Mouse (Mus musculus) cerebral cortex, adult 2 months (tissue): ENCODE measurements around the gene Ahdc1.

Source experiments
- WGBS: fragments of 180-500 bp; shearing (Covaris S2); methylation state at CpG from one replicate; pipeline ENCODE4 v1.1.7; 2018; 5-methylcytosine and 5-hydroxymethylcytosine counted together

Gene Ahdc1

DNA sequence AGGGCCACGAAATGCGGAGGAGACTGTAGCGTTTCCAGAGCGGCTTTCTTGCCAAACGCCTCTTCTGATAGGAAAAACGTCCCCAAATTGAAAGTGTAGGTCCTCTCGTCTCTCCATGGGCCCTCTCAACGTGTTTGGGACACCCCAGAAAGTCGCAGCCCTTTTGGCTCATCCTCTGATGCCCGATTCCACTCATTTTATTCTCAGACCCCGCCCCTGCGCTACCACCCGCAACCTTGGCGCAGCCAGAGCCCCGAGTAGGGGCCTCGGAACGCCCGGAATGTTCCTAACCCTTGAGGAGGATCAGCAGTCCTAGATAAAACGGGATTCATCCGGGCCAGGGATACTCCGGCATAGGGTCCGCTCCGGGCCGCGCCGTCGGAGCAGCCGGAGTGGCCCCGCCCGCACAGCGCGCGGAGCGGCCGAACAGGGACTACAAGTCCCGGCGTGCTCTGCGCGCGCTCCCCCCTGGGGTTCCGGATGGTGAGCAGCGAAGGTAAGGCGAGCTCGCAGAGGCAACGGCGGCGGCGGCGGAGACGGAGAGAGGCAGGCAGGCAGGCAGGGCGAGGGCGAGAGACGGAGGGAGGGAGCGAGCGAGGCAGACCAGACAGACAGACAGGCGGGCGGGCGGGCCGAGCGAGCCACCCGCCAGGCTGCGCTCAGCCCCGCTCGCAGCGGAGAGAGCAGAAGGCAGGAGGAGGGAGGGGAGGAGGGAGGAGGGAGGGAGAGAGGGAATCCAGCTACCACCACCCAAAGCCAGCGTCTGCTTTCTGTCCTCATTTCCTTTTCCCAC lies at the start of gene Ahdc1:
TSS of gene Ahdc1 (plus strand) at position 233 of the 793 bp plus-strand sequence.
- WGBS = under 1% methylated on average over 63 of the region's 66 CpGs

DNA sequence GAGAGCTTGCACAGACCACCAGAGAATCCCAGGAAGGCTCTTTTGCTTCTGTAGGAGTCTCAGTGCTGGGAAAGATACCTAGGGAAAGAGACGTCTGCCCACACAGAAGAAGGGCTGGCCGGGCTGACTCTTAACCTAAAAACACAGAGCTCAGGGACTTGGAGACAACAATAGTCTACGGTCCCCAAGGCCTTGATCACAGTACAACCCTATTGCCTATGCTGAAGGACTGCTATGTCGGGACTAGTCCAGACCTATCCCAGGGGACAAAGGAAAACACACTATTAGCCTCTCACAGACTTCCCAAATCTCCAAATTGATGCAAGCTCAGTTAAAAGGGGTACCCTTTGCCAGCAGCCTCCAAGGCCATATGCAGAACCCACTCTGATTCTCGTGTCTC lies 49.2 kb upstream of the Ahdc1 start:
- WGBS = 77% methylated on average over 5 of the region's 5 CpGs

DNA sequence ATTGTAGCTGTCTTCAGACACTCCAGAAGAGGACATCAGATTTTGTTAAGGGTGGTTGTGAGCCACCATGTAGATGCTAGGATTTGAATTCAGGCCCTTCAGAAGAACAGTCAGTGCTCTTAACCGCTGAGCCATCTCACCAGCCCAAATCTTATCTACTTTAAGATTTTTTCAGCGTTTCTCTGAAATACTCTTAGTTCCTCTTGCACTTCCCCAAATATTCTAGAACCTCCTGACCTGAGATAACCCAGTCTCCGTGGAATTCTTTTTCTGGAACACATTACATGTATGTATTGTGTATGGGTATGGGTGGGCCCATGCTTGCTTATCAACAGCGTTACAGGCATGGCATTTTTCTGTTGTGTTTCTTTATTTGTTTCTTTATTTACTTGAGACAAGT lies 48.4 kb upstream of the Ahdc1 start:
- WGBS = 90% methylated on average over 4 of the region's 4 CpGs

DNA sequence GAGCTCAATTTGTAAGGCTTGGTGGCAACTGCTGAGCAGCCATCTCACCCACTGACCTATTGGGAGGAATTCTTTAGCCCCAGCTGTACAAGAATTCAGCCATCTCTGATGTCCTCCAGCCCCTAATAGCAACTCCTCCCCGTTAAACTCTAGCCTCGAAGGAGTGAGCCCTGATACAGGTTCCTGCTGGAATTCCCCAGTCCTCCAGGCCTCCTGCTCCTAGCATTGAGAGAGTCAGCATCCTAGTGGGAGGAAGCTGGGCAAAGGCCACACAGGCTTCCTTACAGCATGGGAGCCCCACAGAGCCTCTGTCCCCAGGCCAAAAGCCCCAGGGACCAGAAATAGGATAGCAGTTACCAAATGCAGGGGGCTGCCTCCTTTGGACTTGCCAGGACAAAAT lies 47.6 kb upstream of the Ahdc1 start:
- WGBS = 71% methylated on average over 2 of the region's 2 CpGs

DNA sequence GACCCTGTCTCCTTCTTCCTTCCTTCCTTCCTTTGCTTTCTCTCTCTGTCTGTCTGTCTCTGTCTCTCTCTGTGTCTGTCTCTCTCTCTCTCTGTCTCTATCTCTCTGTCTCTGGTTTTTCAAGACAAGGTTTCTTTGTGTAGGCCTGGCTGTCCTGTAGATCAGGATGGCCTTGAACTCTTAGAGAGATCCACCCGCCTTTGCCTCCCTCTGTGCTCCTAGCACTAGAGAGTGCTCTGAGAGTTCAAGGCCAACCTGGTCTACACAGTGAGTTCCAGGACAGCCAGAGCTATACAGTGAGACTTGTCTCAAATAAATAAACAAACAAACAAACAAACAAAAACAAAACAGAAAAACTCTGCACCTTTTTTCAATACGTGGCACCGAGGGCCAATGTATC lies 47.0 kb upstream of the Ahdc1 start:
- WGBS = 83% methylated on average over 3 of the region's 3 CpGs

DNA sequence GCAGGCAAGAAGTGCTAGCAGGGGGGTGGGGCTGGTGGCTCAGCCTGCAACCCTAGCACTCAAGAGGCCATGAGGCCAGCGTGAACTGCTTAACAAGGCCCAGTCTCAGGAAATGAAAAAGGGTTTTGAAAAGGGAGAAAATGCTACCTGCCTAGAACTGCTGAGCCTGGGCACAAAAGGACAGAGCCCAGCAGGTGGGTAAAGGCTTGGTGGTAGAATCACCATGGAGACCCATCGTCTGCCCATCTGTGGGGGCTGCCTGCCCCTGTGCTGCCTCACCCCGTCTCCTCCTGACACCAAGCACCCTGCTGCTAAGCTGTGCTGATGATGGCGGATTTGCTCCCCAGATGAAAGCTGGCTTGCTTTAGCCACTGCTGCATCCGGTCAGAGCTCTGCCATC lies 46.6 kb upstream of the Ahdc1 start:
- 73% methylated on average over 5 of the region's 5 CpGs for WGBS

DNA sequence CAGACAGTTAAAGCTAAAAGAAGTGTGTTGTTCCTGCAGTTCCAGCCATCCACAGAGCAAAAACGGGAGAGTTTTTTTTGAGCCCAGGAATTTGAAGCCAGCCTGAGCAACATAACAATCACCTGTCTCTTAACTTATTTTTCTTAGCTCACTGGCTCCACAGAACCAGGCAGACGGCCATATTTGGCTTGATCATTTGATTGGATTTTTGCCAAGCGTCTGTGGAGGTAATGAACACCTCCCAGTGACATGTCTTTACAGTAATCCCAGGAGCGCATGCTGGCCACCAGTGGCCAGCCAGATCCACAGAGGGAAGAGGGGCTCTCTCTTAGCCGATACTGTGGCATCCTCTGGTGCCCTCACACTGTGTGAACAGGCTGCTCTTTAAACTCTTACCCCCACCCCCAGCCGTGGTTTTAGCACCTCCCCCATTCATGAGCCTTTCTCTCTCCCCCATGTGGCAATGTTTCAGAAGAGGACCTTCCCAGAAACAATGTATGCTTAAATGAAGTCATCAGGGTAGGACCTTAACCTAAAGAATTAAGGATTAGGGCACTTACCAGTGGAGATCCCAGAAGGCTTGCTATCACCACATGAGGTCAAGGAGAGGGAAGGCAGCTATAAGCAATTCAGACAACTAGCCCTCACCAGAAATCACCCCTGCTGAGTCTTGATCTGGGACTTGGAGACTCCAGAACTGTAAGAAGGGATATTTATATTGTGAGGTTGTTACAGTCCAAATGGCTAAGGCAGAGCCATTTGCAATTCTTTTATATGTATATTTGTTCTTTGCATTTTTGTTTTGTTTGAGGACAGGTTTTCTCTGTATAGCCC lies 42.7 kb upstream of the Ahdc1 start:
- WGBS = 57% methylated on average over 6 of the region's 6 CpGs

DNA sequence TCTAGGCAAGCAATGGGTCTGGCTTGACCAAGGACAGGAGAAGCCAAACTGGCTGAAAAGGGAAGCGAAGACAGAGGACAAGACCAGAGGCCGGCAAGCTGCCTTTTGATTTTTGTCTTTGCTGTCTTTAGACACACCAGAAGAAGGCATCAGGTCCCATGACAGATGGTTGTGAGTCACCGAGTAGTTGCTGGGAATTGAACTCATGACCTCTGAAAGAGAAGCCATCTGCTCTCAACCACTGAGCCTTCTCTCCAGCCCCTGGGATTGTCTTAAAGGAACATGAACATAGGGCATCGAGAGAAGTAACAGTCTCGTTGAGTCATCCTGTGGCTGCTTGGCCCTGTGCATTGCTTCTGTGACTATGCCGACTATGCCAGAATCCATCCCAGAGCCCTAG lies 39.5 kb upstream of the Ahdc1 start:
- WGBS = 86% methylated on average over 6 of the region's 6 CpGs

DNA sequence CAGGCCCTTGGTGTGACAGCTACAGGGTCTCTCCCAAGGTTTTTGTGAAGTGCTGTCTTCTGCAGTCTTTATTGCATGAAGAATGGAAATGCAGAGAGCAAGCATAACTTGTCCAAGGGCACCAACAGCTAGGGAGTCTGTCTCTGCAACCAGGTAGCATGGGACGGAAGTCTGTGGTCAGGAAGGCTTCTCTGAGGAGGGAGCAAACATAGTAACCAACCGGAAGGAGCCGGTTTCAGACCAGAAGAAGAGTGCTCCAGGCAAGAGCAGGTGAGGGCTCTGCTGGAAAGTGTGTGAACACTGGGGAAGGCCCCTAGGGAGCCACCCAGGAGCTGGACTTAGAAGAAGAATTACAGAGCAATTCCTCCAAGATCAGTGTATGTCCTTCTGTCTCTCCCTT lies 39.0 kb upstream of the Ahdc1 start:
- WGBS = 94% methylated on average over 3 of the region's 3 CpGs

DNA sequence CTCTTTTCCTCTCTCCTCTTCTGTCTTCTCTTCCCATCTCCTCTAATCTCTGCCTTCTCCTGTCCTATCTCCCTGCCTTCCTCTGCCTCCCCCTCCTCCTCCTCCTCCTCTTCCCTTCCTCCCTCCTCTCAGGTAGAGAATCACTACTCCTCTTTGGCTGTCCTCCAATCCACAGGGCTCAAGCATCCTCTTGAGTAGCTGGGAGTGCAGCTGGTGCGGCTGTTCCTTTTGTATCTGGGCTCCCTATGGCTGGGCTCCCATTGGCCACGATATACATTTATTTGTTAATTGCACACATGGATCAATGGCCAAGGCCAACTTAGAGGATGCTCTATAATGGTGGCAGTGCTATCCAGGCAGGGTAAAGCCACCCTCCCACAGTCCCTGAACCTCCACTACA lies 38.5 kb upstream of the Ahdc1 start:
- WGBS = 54% methylated on average over 2 of the region's 2 CpGs

DNA sequence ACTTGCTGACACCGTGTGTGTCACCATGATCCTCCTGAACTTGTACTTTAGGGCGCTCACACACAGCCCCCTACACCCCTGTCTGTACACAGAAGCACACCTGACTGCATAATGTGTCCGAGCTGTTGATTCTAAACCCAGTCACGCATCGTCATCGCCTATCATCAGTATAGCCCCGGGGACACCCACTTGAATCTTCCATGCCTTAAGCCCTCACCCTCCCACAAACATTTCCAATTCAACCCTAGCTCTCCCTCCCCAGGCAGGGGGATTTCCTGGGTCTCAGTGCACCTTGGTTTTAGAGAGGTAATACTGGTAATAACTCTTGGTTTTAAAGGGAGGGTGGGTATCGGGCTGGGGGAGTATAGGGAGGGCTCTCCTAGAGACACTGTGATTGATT lies 37.9 kb upstream of the Ahdc1 start:
- 84% methylated on average over 8 of the region's 8 CpGs for WGBS

DNA sequence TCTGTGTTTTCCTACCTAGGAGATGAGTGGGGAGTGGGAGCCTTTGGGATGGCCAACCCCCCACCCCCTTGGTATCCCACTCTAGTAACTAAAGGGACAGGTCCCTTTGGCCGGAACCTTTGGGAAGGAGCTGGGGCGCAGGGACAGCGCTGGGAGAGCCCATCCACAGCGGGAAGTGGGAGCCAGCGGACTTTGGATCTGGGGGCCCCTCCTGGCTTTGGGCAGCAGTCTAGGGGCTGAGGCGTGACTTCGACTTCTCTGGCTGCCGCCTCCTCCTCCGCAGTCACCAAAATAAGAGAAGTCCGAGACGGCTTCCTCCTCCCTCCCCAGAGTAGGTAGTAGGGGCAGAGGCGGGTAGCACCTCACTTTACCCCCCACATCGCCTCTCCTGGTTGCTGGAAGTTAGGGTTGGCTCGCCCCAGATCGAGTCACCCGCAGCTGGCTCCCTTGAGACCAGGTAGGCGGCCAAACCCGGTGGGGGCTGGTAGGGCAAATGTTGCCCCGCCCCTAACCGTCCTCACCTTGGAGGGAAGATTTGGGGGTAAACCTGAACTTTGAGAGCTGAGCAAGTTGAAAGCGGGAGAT lies 37.2 kb upstream of the Ahdc1 start, which contains the start of gene Fgr:
TSS of gene Fgr (plus strand) at position 282 of the 585 bp plus-strand sequence.
- WGBS = 34% methylated on average over 21 of the region's 21 CpGs

DNA sequence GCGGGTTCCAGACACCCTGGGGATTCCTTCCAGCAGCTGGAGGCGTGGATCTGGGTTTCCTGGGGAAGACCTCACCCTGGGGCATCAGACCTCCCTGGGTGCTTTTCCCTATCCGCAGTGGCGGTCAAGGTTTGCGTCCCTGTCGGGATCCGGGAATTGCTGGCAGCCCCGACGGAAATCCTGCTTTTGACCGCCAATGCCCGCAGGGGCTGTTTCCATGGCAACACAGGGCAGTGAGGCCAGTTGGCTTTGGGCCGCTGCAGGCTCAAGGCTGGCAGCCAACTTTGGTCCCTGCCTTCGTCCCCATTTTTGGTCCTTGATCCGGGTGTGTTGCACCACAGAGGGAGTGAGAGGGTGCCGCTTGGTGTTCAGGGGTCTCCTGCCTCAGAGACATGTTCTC lies 36.2 kb upstream of the Ahdc1 start:
- 19% methylated on average over 15 of the region's 15 CpGs for WGBS

DNA sequence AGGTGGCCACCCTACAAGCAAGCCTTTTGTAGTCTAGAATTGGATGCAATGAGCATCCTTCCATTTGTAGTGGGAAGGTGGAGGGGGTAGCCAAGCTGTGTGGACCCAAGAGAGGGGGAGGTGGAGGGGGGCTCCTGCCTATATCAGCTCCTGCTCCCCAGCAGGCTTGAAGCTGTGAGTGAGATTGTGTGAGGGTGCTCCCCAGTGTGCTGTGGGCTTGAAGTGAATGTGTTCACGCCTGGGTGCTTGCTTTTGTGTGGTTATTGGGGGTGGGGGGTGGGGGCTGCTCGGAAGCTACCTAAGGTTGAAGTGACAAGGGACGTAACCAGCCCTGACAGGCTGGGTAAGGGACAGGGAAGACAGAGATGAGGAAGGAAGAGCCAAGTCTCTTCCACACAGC lies 35.3 kb upstream of the Ahdc1 start:
- WGBS = 79% methylated on average over 3 of the region's 3 CpGs

DNA sequence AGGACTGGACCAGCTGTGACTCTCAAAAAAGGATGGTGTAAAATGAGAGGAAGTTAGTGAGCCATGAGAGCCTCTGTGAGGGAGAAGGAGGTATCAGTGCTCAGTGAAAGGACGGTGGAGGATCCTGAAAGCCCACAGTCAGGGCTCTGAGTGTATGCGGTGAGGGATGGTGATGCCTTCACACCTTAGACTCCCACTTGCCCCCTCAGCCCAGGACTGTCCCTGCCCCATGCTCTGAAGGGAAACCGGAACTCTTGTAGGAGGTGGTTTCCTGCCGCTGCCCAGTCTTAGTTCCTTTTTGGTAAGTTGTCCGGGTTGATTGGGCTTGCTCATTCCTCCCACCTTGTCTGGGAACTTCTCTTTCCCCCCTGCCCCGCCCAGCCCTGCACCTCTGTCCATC lies 34.3 kb upstream of the Ahdc1 start:
- 65% methylated on average over 6 of the region's 6 CpGs for WGBS

DNA sequence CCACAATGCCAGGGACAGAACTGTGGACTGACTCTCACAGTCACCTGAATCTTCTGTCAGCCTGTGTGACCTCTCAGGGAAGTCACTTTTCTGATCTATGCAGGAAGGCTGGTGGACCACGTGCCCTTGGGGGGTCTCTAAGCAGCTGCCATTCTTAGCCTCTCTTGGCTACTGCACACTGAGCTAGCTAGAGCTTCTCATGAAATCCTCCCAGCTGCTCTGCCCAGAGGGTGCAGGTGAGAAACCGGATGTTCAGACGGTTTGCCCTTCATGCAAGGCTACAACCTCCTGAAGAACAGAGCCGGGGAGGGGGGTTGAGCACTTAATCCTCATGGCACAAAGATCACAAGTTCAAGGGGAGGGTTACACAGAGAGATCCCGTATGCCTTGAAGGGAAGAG lies 33.5 kb upstream of the Ahdc1 start:
- WGBS = 61% methylated on average over 5 of the region's 5 CpGs

DNA sequence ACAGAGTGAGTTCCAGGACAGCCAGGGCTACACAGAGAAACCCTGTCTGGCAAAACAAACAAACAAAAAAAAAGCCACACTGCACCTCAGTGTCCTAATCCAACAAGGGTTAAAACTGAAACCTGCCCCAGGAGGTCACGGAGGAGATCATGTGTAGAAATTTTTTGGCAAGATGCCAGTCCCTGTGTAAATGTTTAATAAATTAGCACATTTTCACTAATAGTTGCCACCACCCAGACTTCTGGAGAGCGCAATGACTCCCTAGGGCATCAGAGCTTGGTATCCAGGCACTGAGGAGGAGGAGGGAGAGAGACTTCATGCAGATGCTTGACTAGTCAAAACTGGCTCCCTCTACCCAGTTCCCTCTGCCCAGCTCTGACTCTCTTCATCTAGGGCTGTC lies 31.9 kb upstream of the Ahdc1 start:
- WGBS = 79% methylated on average over 2 of the region's 2 CpGs

DNA sequence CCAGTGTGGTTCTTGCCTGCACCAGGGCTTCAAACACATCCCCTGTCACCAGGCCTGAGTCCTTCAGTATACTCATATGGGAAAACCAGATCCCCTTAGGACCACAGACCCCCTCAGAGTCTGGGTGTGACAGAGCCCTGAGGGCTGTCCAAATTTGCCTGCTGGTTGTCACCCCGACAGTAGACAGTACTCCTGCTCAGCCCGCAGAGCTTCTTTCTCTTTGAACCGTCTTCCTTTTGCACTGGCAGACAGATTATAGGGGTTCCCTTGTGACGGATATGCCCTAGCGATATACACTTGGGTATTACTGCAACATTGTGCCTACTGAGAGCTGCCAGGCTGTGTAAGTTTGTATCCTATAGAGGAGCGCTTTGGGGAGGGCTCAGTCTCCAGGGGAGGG lies 29.4 kb upstream of the Ahdc1 start:
- WGBS = 87% methylated on average over 6 of the region's 6 CpGs

DNA sequence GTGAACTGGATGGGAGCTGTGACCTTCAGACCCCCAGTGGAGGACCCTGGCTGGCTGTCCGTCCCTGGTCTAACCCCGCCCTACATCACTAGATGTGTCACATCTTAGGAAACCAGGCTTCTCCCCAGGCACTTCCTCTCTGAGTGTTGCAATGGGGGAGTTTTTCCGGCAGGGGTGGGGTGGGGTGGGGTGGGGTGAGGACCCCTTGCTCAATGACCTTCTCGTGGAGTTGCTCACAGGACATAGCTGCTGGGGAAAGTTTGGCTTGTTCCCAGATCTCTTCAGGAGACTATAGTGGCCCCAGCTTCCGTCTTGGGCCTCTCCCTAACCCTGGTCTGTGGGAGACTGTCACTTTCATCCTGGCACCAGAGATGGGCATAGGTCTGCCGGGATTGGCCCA lies 28.1 kb upstream of the Ahdc1 start:
- WGBS = 75% methylated on average over 6 of the region's 6 CpGs

DNA sequence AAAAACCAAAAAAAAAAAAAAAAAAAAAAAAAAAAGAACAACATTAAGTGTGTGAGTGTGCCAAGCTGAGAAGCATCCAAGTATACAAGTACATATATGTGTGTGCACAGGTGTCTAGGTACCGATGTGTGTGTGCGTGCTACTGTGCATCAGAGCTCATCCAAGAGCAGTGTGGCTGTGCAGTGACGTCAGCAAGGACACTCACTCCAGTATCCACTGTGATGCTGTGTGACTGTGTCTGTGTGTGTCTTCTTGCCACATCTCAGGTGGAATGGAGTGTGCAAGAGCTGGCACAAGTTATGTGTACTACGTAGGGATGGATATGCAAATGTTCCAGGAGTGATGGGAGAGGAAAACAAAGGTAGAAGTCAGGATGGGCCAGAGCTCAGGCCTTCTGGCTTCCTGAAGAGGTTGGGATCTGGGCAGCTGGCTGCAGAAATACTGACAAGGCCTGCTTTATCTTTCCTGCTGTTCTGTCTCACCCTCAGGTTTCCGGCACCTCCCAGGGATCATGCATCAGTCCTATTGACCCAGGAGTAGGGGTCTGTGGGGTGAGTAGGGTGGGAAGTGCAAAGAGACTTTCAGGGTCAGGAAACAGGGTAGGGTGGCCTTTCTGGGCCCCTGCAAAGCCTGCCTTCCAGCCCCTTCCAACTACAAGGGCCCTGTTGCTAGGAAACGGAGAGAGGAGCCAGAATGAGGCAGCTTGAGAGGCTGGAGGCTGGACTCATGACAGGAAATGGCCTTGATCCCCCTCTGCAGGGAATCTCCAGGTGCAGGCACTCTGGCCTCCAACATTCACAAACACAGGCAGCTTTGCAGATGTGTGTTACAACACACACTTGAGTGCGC lies 27.2 kb upstream of the Ahdc1 start:
- WGBS = 68% methylated on average over 7 of the region's 7 CpGs

DNA sequence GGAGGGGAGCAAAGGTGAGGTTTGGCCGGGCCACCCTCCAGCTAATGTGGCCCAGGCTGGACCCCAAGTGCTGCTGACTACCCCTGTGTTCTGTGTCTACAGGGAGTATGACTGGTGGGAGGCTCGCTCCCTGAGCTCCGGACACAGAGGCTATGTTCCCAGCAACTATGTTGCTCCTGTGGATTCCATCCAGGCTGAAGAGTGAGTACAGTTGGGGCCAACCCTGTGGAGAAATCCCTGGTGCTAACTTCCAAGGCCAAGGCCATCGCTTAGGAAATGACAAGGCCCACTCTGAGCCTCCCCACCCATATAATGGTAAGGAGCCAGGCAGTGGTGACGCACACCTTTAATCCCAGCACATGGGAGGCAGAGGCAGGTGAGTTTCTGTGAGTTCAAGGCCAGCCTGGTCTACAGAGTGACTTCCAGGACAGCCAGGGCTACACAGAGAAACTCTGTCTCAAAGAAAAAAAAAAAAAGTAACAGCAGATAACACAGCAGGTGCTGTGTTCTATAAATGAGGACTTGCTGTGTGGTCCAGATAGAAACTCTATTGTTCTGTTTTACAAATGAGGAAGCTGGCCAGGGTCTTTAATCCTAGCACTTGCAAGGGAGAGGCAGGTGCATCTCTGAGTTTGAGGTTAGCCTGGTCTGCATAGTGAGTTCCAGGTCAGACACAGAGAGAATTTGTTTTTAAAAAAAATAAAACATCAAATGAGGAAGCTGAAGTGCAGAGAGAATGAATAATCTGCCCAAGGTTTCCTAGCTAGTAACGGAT lies 22.3 kb upstream of the Ahdc1 start:
- WGBS = 91% methylated on average over 6 of the region's 6 CpGs
